Mouse (Mus musculus) kidney, adult 8-10 months (tissue): ENCODE measurements around the gene Olfr15.

Experiments used
- DNase-seq, 2 experiments: peaks; one replicate each; pipeline ENCODE4 v3.0.0; 2022

Olfr15 gene

DNA sequence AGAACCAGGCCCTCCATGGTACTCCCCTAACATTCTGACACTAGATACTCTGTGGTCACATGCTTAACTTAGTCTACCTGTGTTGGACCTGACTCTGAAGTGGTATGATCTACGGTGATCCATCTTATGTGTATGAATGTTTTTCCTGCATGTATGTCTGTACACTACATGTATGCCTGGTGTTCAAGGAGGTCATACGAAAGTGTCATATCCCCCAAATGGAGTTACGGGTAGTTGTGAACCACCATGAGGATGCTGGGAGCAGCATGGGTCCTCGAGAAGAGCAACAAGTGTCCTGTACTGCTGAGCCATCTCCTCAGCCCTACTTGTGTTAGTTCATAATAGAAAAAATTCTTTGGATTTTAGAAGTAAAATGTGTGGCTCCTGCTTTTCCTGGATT is 45.7 kb downstream of the Olfr15 start:
- DNase-seq = no peak

DNA sequence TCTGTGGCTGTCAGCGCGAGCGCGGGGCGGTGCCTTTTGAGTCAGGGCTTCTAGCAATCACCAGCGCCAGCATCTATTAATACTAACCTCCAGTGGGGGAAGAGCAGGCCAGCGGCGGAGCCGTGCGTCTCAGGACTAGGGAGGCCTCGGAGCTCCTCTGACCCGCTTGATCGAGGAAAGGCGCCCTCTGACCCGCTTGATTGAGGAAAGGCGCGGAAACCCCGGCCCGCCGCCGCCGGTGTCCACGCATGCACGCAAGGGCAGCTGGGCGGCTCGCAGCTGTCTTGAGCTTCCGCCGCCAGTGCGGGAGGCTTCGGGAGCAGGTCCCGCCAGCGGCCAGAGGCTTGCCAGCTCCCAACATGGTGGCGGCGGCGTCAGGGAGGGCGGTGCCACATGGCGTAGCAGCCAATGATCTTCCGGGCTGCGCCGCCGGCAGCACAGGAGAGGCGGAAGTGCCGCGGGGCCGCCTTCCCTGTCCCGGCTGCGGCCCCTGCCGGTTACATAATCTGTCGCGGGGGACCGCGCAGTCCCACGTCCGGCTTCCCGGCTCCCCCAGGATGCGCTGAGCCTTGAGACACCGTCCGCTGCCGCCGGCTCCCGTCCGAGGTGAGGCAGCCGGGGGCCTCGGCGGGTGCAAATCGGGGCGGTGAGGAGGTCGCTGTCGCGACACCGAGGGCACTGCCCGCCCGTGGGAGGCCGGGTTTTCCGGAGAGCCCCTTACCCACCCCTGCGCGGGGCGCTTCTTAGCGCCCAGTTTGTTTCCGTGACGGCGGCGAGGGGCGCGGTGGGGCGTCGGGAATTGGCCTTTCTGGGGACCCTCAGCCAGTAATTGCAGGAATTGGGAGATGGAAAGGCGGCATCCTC is 53.8 kb downstream of the Olfr15 start, which contains the start of the genes Zfp597 and Gm20695:
Gene Zfp597, minus strand, starts transcription at position 361 of the 864 bp plus-strand sequence.
Gene Gm20695, plus strand, starts transcription at position 448 of the 864 bp plus-strand sequence.
- DNase-seq = peak; percentile 94

DNA sequence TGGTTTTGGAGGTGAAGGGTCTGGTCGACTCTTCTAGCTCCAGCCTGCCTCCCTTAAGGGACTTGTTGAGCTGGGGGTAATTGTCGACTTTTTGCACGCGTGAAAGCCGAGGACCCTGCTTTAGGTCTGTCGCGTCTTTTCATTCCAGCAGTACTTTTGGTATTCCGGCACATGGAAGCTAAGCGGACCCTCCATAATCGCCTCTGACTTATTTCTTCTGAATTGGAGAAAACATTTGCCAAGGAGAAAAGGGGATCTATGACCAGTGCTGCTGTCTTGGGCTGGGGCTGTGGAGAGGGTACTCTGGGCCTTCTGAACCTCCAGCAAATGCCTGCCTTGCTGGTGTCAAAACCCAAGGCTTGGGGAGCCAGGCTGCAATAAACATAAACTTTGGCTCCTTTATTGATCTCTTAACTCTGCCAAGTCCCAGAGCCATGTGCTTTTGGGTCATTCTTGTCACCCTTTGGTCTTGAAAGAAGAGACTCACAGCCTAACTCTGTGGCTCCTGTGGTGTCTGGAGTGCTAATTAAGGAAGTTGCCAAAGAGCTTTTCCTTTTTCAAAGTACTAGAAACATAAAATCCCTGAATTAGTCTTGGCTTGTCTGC is 54.5 kb downstream of the Olfr15 start:
- peak in 1 of 2 experiments; percentile 15 for DNase-seq

DNA sequence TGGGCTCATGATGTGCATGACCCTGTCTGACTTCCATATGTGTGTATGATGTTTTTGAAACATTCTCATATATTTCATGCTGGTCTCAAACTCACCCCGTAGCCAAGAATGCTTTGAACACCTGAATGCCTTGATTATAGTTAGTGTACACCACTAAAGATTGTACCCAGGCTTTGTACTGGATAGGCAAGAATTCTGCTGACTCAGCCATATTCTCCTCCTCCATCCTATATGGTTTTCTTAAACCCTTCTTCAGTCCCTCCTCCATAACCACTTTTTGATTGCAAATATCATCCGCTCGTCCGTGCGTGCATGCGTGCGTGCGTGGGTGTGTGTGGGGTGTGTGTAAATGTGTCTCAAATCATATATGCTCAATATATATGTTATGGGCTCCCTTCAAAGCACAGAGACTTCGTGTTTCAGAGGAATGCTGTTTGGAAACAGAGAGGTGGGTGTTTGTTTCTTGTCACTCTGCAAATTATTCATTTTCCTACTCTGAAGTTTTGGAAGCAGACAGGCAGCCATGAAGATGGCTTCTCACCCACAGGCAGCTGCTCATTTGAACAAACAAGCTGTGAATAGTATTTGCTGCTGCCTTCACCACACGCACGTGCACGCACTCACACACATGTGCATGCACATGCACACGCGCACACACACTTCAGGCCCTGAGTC is 61.1 kb downstream of the Olfr15 start:
- no peak for DNase-seq

DNA sequence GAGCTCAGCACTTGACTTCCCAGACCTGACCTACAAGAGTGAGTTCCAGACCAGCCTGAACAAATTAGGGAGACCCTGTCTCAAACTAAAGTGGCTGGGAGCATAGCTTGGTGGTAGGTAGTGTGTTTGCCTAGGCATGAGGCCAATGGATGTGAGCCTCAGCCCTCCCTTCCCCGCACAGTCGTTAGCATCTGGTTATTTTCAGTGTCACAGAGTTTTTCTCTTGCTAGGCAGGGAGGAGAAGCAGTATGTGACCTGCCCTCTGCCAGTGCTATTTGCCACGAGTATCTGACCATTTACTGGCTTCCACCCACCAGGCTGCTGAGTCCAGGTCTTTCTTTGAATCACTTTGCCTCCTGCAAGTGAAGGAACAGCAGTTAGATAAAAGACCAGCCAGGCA is 63.1 kb downstream of the Olfr15 start:
- DNase-seq = no peak
